Mouse (Mus musculus): Measurements from ENCODE around the gene Ccdc106. TPM values are rescaled to one million over a fixed set of nuclear protein-coding genes. Genes with fewer than 3 reads are reported as not detected.

Gene Ccdc106
- polyA plus RNA-seq, 1 experiment: not detected

- H3K4me3 ChIP-seq (ENCODE audit: insufficient read depth, low read depth, low read length): peak within 1 kb of the TSS; percentile 94
- TF ChIP-seq POLR2A (IDR thresholded peaks at IDR 0.05; ENCODE audit: insufficient read depth, low read depth, low read length) (peak; percentile 56; the same call in 1 of the 2 replicates), CTCF (IDR thresholded peaks at IDR 0.05; ENCODE audit: insufficient read depth, low read depth, low read length) (no peak)
- peak within 1 kb of the TSS; percentile 65 for H3K27ac ChIP-seq (ENCODE audit: insufficient read depth, low read depth, low read length)
- under 1% methylated on average over 81 of the region's 81 CpGs for WGBS
- peaks cover 15% of the 10 kb centered on the region; the same call in 1 of the 2 replicates for H3K4me1 ChIP-seq (ENCODE audit: control insufficient read depth, insufficient read depth, low read length)
Observed at GRCm38 (mm10) chr7:5080010-5080751, 59.8 kb downstream of the Ccdc106 start, which contains the start of gene Epn1. TSS of gene Epn1 (plus strand) at chr7:5080235.

DNA sequence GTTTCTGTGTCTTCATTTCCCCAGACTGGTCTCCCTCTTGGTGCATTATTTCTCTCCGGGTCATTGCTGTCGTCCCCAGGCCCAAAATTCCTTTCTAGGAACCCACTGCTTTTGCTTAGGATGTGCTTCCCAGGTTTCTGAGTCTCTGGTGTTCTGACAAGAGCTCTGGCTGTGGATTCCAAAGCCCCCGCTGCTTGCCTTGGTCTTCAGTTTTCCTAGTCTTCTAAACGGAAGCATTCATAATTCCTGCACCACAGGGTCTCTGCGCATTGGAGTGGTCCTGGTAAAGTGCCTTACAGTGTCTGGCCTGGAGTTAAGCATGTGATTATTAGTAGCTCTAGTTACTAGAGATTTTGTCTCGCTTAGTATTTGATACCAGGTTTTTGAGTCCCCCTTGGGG lies 60.5 kb downstream of the Ccdc106 start:
- TF ChIP-seq POLR2A (IDR thresholded peaks at IDR 0.05; ENCODE audit: insufficient read depth, low read depth, low read length): no peak
- H3K4me3 ChIP-seq (ENCODE audit: insufficient read depth, low read depth, low read length): peak overlapping the region; percentile 94
- H3K27ac ChIP-seq (ENCODE audit: insufficient read depth, low read depth, low read length): no peak overlapping the region
- H3K4me1 ChIP-seq (ENCODE audit: control insufficient read depth, insufficient read depth, low read length): peaks cover 15% of the 10 kb centered on the region; the same call in 1 of the 2 replicates
- 4% methylated on average over 6 of the region's 6 CpGs for WGBS

GRCm38 (mm10) chr7:5081241-5081640 lies 60.9 kb downstream of the Ccdc106 start:
- peak overlapping the region; percentile 3; the same call in 1 of the 2 replicates for H3K4me3 ChIP-seq (ENCODE audit: insufficient read depth, low read depth, low read length)
- H3K4me1 ChIP-seq (ENCODE audit: control insufficient read depth, insufficient read depth, low read length): peaks cover 19% of the 10 kb centered on the region
- 36% methylated on average over 6 of the region's 6 CpGs for WGBS
- no peak overlapping the region for H3K27ac ChIP-seq (ENCODE audit: insufficient read depth, low read depth, low read length)
- TF ChIP-seq CTCF (IDR thresholded peaks at IDR 0.05; ENCODE audit: insufficient read depth, low read depth, low read length) (no peak), POLR2A (IDR thresholded peaks at IDR 0.05; ENCODE audit: insufficient read depth, low read depth, low read length) (no peak)

DNA sequence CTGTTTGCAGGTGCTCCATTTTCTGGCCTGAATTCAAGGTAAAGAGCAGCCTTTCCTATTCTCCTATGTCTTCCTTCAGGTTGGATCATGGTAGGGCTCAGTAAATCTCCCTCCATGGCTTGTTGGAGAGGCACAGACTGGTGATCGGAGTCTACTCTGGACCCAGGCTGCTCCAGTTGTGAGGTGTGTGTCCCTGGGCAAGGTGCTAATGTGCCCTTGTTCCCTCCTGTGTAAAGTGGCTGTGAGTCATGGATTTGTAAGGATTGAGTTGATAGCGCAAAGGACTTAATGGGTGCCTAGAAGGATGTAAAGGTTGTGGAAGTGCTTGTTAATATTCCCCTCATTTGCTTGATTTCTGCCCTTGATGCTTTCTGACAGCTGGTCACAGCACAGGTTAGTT lies 61.6 kb downstream of the Ccdc106 start:
- no peak overlapping the region for H3K4me3 ChIP-seq (ENCODE audit: insufficient read depth, low read depth, low read length)
- no peak overlapping the region for H3K27ac ChIP-seq (ENCODE audit: insufficient read depth, low read depth, low read length)
- peaks cover 22% of the 10 kb centered on the region for H3K4me1 ChIP-seq (ENCODE audit: control insufficient read depth, insufficient read depth, low read length)
- WGBS: 82% methylated on average over 2 of the region's 2 CpGs
- TF ChIP-seq CTCF (IDR thresholded peaks at IDR 0.05; ENCODE audit: insufficient read depth, low read depth, low read length) (no peak), POLR2A (IDR thresholded peaks at IDR 0.05; ENCODE audit: insufficient read depth, low read depth, low read length) (no peak)

GRCm38 (mm10) chr7:5083325-5084105 lies 63.2 kb downstream of the Ccdc106 start:
- Histone ChIP-seq H3K27ac (ENCODE audit: insufficient read depth, low read depth, low read length) (no peak overlapping the region), H3K4me3 (ENCODE audit: insufficient read depth, low read depth, low read length) (no peak overlapping the region), H3K4me1 (ENCODE audit: control insufficient read depth, insufficient read depth, low read length) (peaks cover 26% of the 10 kb centered on the region)
- TF ChIP-seq CTCF (IDR thresholded peaks at IDR 0.05; ENCODE audit: insufficient read depth, low read depth, low read length) (no peak), POLR2A (IDR thresholded peaks at IDR 0.05; ENCODE audit: insufficient read depth, low read depth, low read length) (no peak)
- 91% methylated on average over 18 of the region's 18 CpGs for WGBS

DNA sequence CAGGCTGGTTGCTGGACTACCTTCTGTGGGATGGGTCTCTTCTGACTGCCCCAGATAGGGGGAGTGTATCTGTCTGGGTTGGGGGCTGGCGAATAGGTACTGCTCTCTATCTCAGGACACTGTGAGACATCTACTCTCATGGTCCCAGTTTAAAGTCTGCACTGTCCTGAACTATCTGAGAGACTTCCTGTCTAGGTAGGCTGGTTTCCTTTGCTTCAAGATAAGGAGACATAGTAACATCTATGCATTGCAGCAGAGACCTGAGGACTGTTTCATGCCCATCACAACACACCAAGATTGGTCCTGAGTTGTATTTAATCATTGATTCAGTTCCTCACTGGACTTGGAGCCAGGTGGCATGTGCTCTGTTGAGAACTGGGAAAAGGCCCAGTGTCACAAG lies 65.2 kb downstream of the Ccdc106 start:
- TF ChIP-seq POLR2A (IDR thresholded peaks at IDR 0.05; ENCODE audit: insufficient read depth, low read depth, low read length): no peak
- TF ChIP-seq CTCF (IDR thresholded peaks at IDR 0.05; ENCODE audit: insufficient read depth, low read depth, low read length): no peak
- Histone ChIP-seq H3K4me3 (ENCODE audit: insufficient read depth, low read depth, low read length) (no peak overlapping the region), H3K27ac (ENCODE audit: insufficient read depth, low read depth, low read length) (no peak overlapping the region), H3K4me1 (ENCODE audit: control insufficient read depth, insufficient read depth, low read length) (peaks cover 26% of the 10 kb centered on the region)
- 100% methylated on average over 1 of the region's 1 CpGs for WGBS

DNA sequence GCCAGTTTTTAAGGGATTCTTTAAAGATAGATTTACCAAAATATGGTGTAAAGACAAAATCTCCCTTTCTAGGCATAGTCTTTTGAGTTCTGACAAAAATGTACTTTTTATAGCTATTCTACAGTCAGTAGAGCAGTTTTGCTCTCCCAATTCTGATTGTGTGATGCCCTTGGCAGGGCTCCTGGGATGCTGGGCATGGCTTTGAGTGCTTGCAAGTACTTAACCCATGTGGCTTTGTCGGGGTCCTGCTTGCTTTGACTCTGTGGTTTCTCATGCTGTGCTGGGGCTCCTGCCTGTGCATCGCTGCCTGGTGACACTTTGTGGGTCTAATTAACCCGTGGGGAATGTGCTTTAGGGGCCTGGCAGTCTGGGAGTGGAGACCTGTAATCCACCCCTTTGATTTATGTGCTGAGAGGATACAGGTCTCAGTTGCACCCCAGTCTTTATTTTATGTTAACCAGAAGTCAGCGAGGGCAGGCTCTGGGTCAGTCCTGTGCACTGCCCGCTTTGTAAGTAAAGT lies 66.6 kb downstream of the Ccdc106 start:
- WGBS: 46% methylated on average over 5 of the region's 5 CpGs
- TF ChIP-seq CTCF (IDR thresholded peaks at IDR 0.05; ENCODE audit: insufficient read depth, low read depth, low read length) (no peak), POLR2A (IDR thresholded peaks at IDR 0.05; ENCODE audit: insufficient read depth, low read depth, low read length) (no peak)
- H3K4me3 ChIP-seq (ENCODE audit: insufficient read depth, low read depth, low read length): no peak overlapping the region
- no peak overlapping the region for H3K27ac ChIP-seq (ENCODE audit: insufficient read depth, low read depth, low read length)
- peaks cover 28% of the 10 kb centered on the region for H3K4me1 ChIP-seq (ENCODE audit: control insufficient read depth, insufficient read depth, low read length)

DNA sequence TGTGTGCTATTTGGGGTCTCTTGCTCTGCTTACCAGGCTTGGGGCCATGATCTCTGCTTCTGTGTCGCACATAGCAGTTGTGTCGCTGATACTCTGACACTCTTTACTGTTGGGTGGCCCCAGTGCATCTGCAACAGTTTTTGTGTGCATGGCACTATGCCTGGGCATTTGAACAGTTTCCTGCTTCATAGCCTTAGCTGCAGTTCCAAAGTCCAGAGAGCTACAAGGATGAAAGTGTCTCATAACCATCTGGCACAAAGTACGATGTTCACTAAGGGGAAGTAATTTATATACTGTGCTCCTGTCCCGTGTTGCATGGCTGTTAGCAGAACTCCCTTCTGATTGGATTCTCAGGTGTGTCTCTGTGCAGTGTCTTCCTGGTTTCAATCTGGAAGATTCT lies 67.5 kb downstream of the Ccdc106 start:
- Histone ChIP-seq H3K4me3 (ENCODE audit: insufficient read depth, low read depth, low read length) (no peak overlapping the region), H3K27ac (ENCODE audit: insufficient read depth, low read depth, low read length) (no peak overlapping the region), H3K4me1 (ENCODE audit: control insufficient read depth, insufficient read depth, low read length) (peaks cover 35% of the 10 kb centered on the region)
- 74% methylated on average over 4 of the region's 4 CpGs for WGBS
- no peak for TF ChIP-seq POLR2A (IDR thresholded peaks at IDR 0.05; ENCODE audit: insufficient read depth, low read depth, low read length)
- TF ChIP-seq CTCF (IDR thresholded peaks at IDR 0.05; ENCODE audit: insufficient read depth, low read depth, low read length): no peak

DNA sequence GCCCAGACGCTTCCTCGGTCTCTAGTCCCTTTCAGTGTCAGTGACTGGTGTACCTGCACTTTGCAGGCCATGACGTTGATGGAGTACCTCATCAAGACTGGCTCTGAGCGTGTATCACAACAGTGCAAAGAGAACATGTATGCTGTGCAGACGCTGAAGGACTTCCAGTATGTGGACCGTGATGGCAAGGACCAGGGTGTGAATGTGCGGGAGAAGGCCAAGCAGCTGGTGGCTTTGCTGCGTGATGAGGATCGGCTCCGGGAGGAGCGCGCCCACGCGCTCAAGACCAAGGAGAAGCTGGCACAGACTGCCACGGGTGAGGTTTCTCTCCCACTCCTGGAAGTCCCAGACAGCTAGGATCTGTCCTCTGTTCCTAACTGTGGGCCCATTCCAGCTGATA lies 69.5 kb downstream of the Ccdc106 start:
- H3K4me3 ChIP-seq (ENCODE audit: insufficient read depth, low read depth, low read length): no peak overlapping the region
- WGBS: 79% methylated on average over 15 of the region's 15 CpGs
- TF ChIP-seq CTCF (IDR thresholded peaks at IDR 0.05; ENCODE audit: insufficient read depth, low read depth, low read length) (no peak), POLR2A (IDR thresholded peaks at IDR 0.05; ENCODE audit: insufficient read depth, low read depth, low read length) (no peak)
- H3K27ac ChIP-seq (ENCODE audit: insufficient read depth, low read depth, low read length): no peak overlapping the region
- H3K4me1 ChIP-seq (ENCODE audit: control insufficient read depth, insufficient read depth, low read length): peaks cover 29% of the 10 kb centered on the region
